12 mouse cellular contexts compared by ENCODE assay signal in the genomic region with DNA sequence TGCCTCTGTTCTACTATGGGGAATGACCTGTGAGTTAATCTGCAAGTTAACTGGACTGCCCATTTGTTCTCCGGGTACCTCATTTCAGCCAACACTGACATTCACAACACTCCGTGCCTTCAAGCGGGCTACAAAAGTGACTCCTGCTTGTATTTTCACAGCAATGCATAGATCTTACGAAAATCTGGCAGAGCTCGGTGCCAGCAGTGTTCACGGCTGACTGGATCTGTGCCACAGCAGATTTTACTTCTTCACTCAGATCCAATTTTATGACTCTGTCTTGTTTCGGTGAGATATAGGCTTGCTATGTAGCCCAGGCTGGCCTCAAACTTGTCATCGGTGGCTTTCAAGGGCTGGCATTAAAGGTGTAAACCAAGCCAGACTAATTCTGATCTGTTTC. TPM values are rescaled to one million over a fixed set of nuclear protein-coding genes. Genes with fewer than 3 reads are reported as not detected.
A peak's percentile ranks its signal among the peaks of the same experiment; 100 is the strongest.
DNase-seq lines count a peak whose midpoint lies in the region; ATAC-seq lines count a peak whose summit lies in the region.
"Had no signal": no experiment of that assay in that cellular context is flagged by ENCODE, and none has a peak within 500 bp of the region (broad histone marks: within the 10 kb centered on the region; RNA-seq: fewer than 3 reads in every experiment).

No protein-coding gene starts in this region.

- no peak overlapping the region for H3K27ac ChIP-seq in forebrain, embryonic 14.5 days (ENCODE audit: low read depth, low read length)
- no peak overlapping the region for H3K27ac ChIP-seq in forebrain, embryonic 11.5 days (ENCODE audit: low read depth, low read length)
- no peak overlapping the region for H3K27ac ChIP-seq in midbrain, embryonic 16.5 days (ENCODE audit: low read length)
- no peak overlapping the region for H3K27ac ChIP-seq in midbrain, embryonic 11.5 days (ENCODE audit: low read depth, low read length)
- H3K27ac ChIP-seq: intestine, embryonic 15.5 days had no signal

- 0 out of 2 replicates have a peak, but pooled peaks cover 2% of the 10 kb centered on the region for H3K9me3 ChIP-seq in forebrain, embryonic 14.5 days (replicated peaks; ENCODE audit: control insufficient read depth, low read length)
- no peaks in the 10 kb centered on the region for H3K9me3 ChIP-seq in forebrain, embryonic 11.5 days (ENCODE audit: control insufficient read depth, low read length)
- H3K9me3 ChIP-seq in midbrain, embryonic 16.5 days (replicated peaks; ENCODE audit: control insufficient read depth, low read length, poor library complexity, severe bottlenecking) = peaks cover 3% of the 10 kb centered on the region; the same call in 1 of the 2 replicates
- H3K9me3 ChIP-seq in midbrain, embryonic 11.5 days (ENCODE audit: control insufficient read depth, low read length) = no peaks in the 10 kb centered on the region
- H3K9me3 ChIP-seq: intestine, embryonic 15.5 days had no signal

- no peaks in the 10 kb centered on the region for H3K36me3 ChIP-seq in forebrain, embryonic 14.5 days (ENCODE audit: control insufficient read depth, insufficient read depth, low read length)
- no peaks in the 10 kb centered on the region for H3K36me3 ChIP-seq in forebrain, embryonic 11.5 days (ENCODE audit: control insufficient read depth, insufficient read depth, low read length)
- H3K36me3 ChIP-seq in midbrain, embryonic 16.5 days (ENCODE audit: control insufficient read depth, insufficient read depth, low read length) = no peaks in the 10 kb centered on the region
- no peaks in the 10 kb centered on the region for H3K36me3 ChIP-seq in midbrain, embryonic 11.5 days (ENCODE audit: control insufficient read depth, insufficient read depth, low read length)
- H3K36me3 ChIP-seq: intestine, embryonic 15.5 days had no signal

- peak; percentile 83 for DNase-seq in forebrain, embryonic 14.5 days (ENCODE audit: low spot score)
- DNase-seq in forebrain, embryonic 11.5 days (ENCODE audit: low spot score) = no peak
- no peak for DNase-seq in midbrain, embryonic 11.5 days (ENCODE audit: low spot score, missing footprints)
- peak; percentile 35 for DNase-seq in kidney, adult 9 months
- peak; percentile 40 for DNase-seq in right cerebral cortex, postnatal 25 days
- DNase-seq in thymus, postnatal 14 days = no peak
- no peak for DNase-seq in ovary, postnatal 36 days (ENCODE audit: low spot score)
- DNase-seq: gastrocnemius, postnatal 36 days; lung, adult 18-20 months had no signal

- ATAC-seq in forebrain, embryonic 14.5 days = peak; percentile 71; the same call in 1 of the 2 replicates
- no peak for ATAC-seq in forebrain, embryonic 11.5 days (replicated peaks; ENCODE audit: low FRiP score)
- ATAC-seq in midbrain, embryonic 16.5 days = 0 out of 2 replicates have a peak, but pooled peaks have one; percentile 12
- ATAC-seq in midbrain, embryonic 11.5 days (ENCODE audit: low FRiP score) = no peak
- ATAC-seq: intestine, embryonic 15.5 days had no signal

- peaks cover 5% of the 10 kb centered on the region; the same call in 1 of the 2 replicates for H3K4me1 ChIP-seq in forebrain, embryonic 14.5 days (ENCODE audit: control insufficient read depth, insufficient read depth, low read length)
- H3K4me1 ChIP-seq in forebrain, embryonic 11.5 days (replicated peaks; ENCODE audit: control insufficient read depth, insufficient read depth, low read length) = no peaks in the 10 kb centered on the region
- H3K4me1 ChIP-seq in midbrain, embryonic 16.5 days (ENCODE audit: control insufficient read depth, insufficient read depth, low read length) = peaks cover 2% of the 10 kb centered on the region; the same call in 1 of the 2 replicates
- H3K4me1 ChIP-seq in midbrain, embryonic 11.5 days (ENCODE audit: control insufficient read depth, insufficient read depth, low read length) = no peaks in the 10 kb centered on the region
- H3K4me1 ChIP-seq: intestine, embryonic 15.5 days had no signal

- WGBS in forebrain, embryonic 14.5 days = 47% methylated on average over 8 of the region's 8 CpGs
- 90% methylated on average over 8 of the region's 8 CpGs for WGBS in forebrain, embryonic 11.5 days
- whole genome bisulfite sequencing in midbrain, embryonic 16.5 days = 69% methylated on average over 8 of the region's 8 CpGs
- whole genome bisulfite sequencing in midbrain, embryonic 11.5 days = 91% methylated on average over 8 of the region's 8 CpGs

- no peaks in the 10 kb centered on the region for H3K27me3 ChIP-seq in forebrain, embryonic 14.5 days (replicated peaks; ENCODE audit: control insufficient read depth, insufficient read depth, low read length)
- H3K27me3 ChIP-seq in forebrain, embryonic 11.5 days (ENCODE audit: control insufficient read depth, insufficient read depth, low read length) = no peaks in the 10 kb centered on the region
- no peaks in the 10 kb centered on the region for H3K27me3 ChIP-seq in midbrain, embryonic 16.5 days (ENCODE audit: control insufficient read depth, insufficient read depth, low read depth, low read length)
- no peaks in the 10 kb centered on the region for H3K27me3 ChIP-seq in midbrain, embryonic 11.5 days (ENCODE audit: control insufficient read depth, insufficient read depth, low read length)
- H3K27me3 ChIP-seq: intestine, embryonic 15.5 days had no signal

- H3K4me3 ChIP-seq in forebrain, embryonic 14.5 days (ENCODE audit: low read depth, low read length) = no peak overlapping the region
- H3K4me3 ChIP-seq in forebrain, embryonic 11.5 days (ENCODE audit: low read depth, low read length) = no peak overlapping the region
- no peak overlapping the region for H3K4me3 ChIP-seq in midbrain, embryonic 16.5 days (ENCODE audit: low read depth, low read length)
- H3K4me3 ChIP-seq in midbrain, embryonic 11.5 days (ENCODE audit: low read depth, low read length) = no peak overlapping the region
- H3K4me3 ChIP-seq: intestine, embryonic 15.5 days; myocyte had no signal

- no peak overlapping the region for H3K4me2 ChIP-seq in forebrain, embryonic 14.5 days (ENCODE audit: low read length)
- no peak overlapping the region for H3K4me2 ChIP-seq in forebrain, embryonic 11.5 days (ENCODE audit: low read depth, low read length, severe bottlenecking)
- H3K4me2 ChIP-seq in midbrain, embryonic 16.5 days (ENCODE audit: low read length) = no peak overlapping the region
- no peak overlapping the region for H3K4me2 ChIP-seq in midbrain, embryonic 11.5 days
- H3K4me2 ChIP-seq: intestine, embryonic 15.5 days had no signal

- H3K9ac ChIP-seq in forebrain, embryonic 14.5 days (ENCODE audit: low read length) = no peak overlapping the region
- H3K9ac ChIP-seq in forebrain, embryonic 11.5 days (ENCODE audit: low read length) = no peak overlapping the region
- H3K9ac ChIP-seq in midbrain, embryonic 16.5 days (ENCODE audit: low read depth, low read length) = no peak overlapping the region
- H3K9ac ChIP-seq in midbrain, embryonic 11.5 days (ENCODE audit: low read length) = no peak overlapping the region
- H3K9ac ChIP-seq: intestine, embryonic 15.5 days had no signal

RNA-seq across cellular contexts. Expression of gene Parp8, which starts 15.2 kb away (rescaled TPM):
- polyA plus RNA-seq in forebrain, embryonic 14.5 days (2014; fragmentation: Nextera tagmentation; extraction: Ambion mirVana) = 16.0 and 21.0 TPM in 2 replicates
- 15.0 and 15.4 TPM in 2 replicates for polyA plus RNA-seq in forebrain, embryonic 11.5 days (2014; fragmentation: Nextera tagmentation; extraction: Ambion mirVana)
- polyA plus RNA-seq in midbrain, embryonic 16.5 days (2015; fragmentation: Nextera tagmentation; extraction: Ambion mirVana) = 31.2 and 33.7 TPM in 2 replicates
- 13.3 and 15.1 TPM in 2 replicates for polyA plus RNA-seq in midbrain, embryonic 11.5 days (2014; fragmentation: Nextera tagmentation; extraction: Ambion mirVana)

Comparison
In these comparisons a context has a peak if more than half of its experiments do, and no peak if none do; other contexts are left out.
1. ATAC-seq: peak in forebrain, embryonic 14.5 days (single experiment) and midbrain, embryonic 16.5 days (single experiment); none in forebrain, embryonic 11.5 days (single experiment) and midbrain, embryonic 11.5 days (single experiment).
2. DNase-seq: peak in forebrain, embryonic 14.5 days (single experiment), kidney, adult 9 months (single experiment) and right cerebral cortex, postnatal 25 days (single experiment); none in forebrain, embryonic 11.5 days (single experiment), midbrain, embryonic 11.5 days (single experiment), thymus, postnatal 14 days (single experiment) and ovary, postnatal 36 days (single experiment).